Mouse (Mus musculus): ENCODE measurements around the gene Ephb1. TPM values are rescaled to one million over a fixed set of nuclear protein-coding genes. Genes with fewer than 3 reads are reported as not detected.

Ephb1 gene
- total RNA-seq, 1 experiment from 2014 or later = 2.9 TPM

GRCm38 (mm10) chr9:102352186-102353055 lies 2.1 kb downstream of the Ephb1 start:
- DNase-seq = no peak

GRCm38 (mm10) chr9:102351721-102352120 lies 2.8 kb downstream of the Ephb1 start:
- no peak for DNase-seq

GRCm38 (mm10) chr9:102351221-102351620 lies 3.3 kb downstream of the Ephb1 start:
- DNase-seq = no peak

GRCm38 (mm10) chr9:102350696-102351095 lies 3.8 kb downstream of the Ephb1 start:
- DNase-seq = no peak

GRCm38 (mm10) chr9:102350076-102350475 lies 4.4 kb downstream of the Ephb1 start:
- no peak for DNase-seq

- no peak for DNase-seq
Measured at GRCm38 (mm10) chr9:102346801-102347200, 7.7 kb downstream of the Ephb1 start.

- DNase-seq = no peak
Measured at GRCm38 (mm10) chr9:102345474-102345873, 9.0 kb downstream of the Ephb1 start.

- no peak for DNase-seq
Measured at GRCm38 (mm10) chr9:102345047-102345446, 9.4 kb downstream of the Ephb1 start.

- DNase-seq = no peak
Measured at GRCm38 (mm10) chr9:102344086-102344930, 10.2 kb downstream of the Ephb1 start.

- DNase-seq = no peak
Measured at GRCm38 (mm10) chr9:102343061-102343460, 11.4 kb downstream of the Ephb1 start.

GRCm38 (mm10) chr9:102342026-102342425 lies 12.5 kb downstream of the Ephb1 start:
- DNase-seq = no peak

- DNase-seq = no peak
Measured at GRCm38 (mm10) chr9:102340768-102341167, 13.7 kb downstream of the Ephb1 start.

GRCm38 (mm10) chr9:102335571-102336282 lies 18.8 kb downstream of the Ephb1 start:
- no peak for DNase-seq

GRCm38 (mm10) chr9:102330266-102331060 lies 24.0 kb downstream of the Ephb1 start:
- DNase-seq = no peak

GRCm38 (mm10) chr9:102327625-102328150 lies 26.8 kb downstream of the Ephb1 start:
- DNase-seq = no peak

- DNase-seq = no peak
Measured at GRCm38 (mm10) chr9:102315436-102315835, 39.1 kb downstream of the Ephb1 start.

- DNase-seq = no peak
Measured at GRCm38 (mm10) chr9:102314795-102315194, 39.7 kb downstream of the Ephb1 start.

GRCm38 (mm10) chr9:102310431-102310830 lies 44.1 kb downstream of the Ephb1 start:
- no peak for DNase-seq

- DNase-seq = no peak
Measured at GRCm38 (mm10) chr9:102309278-102309677, 45.2 kb downstream of the Ephb1 start.

- DNase-seq = no peak
Measured at GRCm38 (mm10) chr9:102307656-102308055, 46.8 kb downstream of the Ephb1 start.

Measured in adrenal gland, postnatal 25 days (tissue).